Mouse (Mus musculus): ENCODE measurements around the gene Spats2. TPM values are rescaled to one million over a fixed set of nuclear protein-coding genes. Genes with fewer than 3 reads are reported as not detected.

Spats2 gene
- 5.8 and 6.0 TPM in 2 replicates for polyA plus RNA-seq (2012; rRNA removed)

GRCm38 (mm10) chr15:99125711-99126080, at the start of gene Spats2:
TSS of gene Spats2 (plus strand) at chr15:99125916.

GRCm38 (mm10) chr15:99087253-99088075, 38.3 kb upstream of the Spats2 start, which contains the start of gene C1ql4:
TSS of gene C1ql4 (minus strand) at chr15:99087817.

GRCm38 (mm10) chr15:99092870-99093269, 32.8 kb upstream of the Spats2 start, which contains the start of gene Dnajc22:
TSS of gene Dnajc22 (plus strand) at chr15:99093170.

GRCm38 (mm10) chr15:99224208-99224911, 98.6 kb downstream of the Spats2 start, which contains the start of gene Kcnh3:
TSS of gene Kcnh3 (plus strand) at chr15:99224861.

GRCm38 (mm10) chr15:99251626-99252380, 126.1 kb downstream of the Spats2 start, which contains the start of gene Mcrs1:
TSS of gene Mcrs1 (minus strand) at chr15:99251961.

Other genes starting within 250 kb of the Spats2 start
- 1.5 and 1.6 TPM in 2 replicates for gene Rhebl1, start 231.4 kb upstream of the Spats2 start, polyA plus RNA-seq (2012; rRNA removed)
- gene Dhh, start 227.4 kb upstream of the Spats2 start, polyA plus RNA-seq (2012; rRNA removed), result 0.14 and 0.16 TPM in 2 replicates
- gene Lmbr1l, start 207.7 kb upstream of the Spats2 start, polyA plus RNA-seq (2012; rRNA removed), result 15.8 and 17.4 TPM in 2 replicates
- 760 and 830 TPM in 2 replicates for gene Tuba1b, start 191.4 kb upstream of the Spats2 start, polyA plus RNA-seq (2012; rRNA removed)
- gene Gm49450, start 172.4 kb upstream of the Spats2 start, polyA plus RNA-seq (2012; rRNA removed), result 0.19 TPM in 1 of 2 replicates, not detected in the other
- 31.0 and 37.6 TPM in 2 replicates for gene Tuba1a, start 172.2 kb upstream of the Spats2 start, polyA plus RNA-seq (2012; rRNA removed)
- 221 and 258 TPM in 2 replicates for gene Tuba1c, start 96.0 kb upstream of the Spats2 start, polyA plus RNA-seq (2012; rRNA removed)
- 0.17 and 0.37 TPM in 2 replicates for gene Prph, start 70.7 kb upstream of the Spats2 start, polyA plus RNA-seq (2012; rRNA removed)
- gene Troap, start 51.3 kb upstream of the Spats2 start, polyA plus RNA-seq (2012; rRNA removed), result 6.3 and 9.4 TPM in 2 replicates
- gene C1ql4, start 38.1 kb upstream of the Spats2 start, polyA plus RNA-seq (2012; rRNA removed), result 0.02 and 0.07 TPM in 2 replicates
- 32.2 and 35.9 TPM in 2 replicates for gene Dnajc22, start 32.7 kb upstream of the Spats2 start, polyA plus RNA-seq (2012; rRNA removed)
- gene Kcnh3, start 98.9 kb downstream of the Spats2 start, polyA plus RNA-seq (2012; rRNA removed), result 0.17 and 0.20 TPM in 2 replicates
- 17.7 and 17.8 TPM in 2 replicates for gene Mcrs1, start 126.0 kb downstream of the Spats2 start, polyA plus RNA-seq (2012; rRNA removed)
- 14.0 and 19.0 TPM in 2 replicates for gene Prpf40b, start 169.2 kb downstream of the Spats2 start, polyA plus RNA-seq (2012; rRNA removed)
- 0.01 and 0.06 TPM in 2 replicates for gene Fam186b, start 170.0 kb downstream of the Spats2 start, polyA plus RNA-seq (2012; rRNA removed)
- gene Fmnl3, start 244.6 kb downstream of the Spats2 start, polyA plus RNA-seq (2012; rRNA removed), result 3.3 and 4.7 TPM in 2 replicates